Mouse (Mus musculus) midbrain, embryonic 14.5 days (tissue): ENCODE data around the gene Trf. TPM values are rescaled to one million over a fixed set of nuclear protein-coding genes. Genes with fewer than 3 reads are reported as not detected.

Source experiments
- ATAC-seq: fragments of 200-750 bp; cut with Nextera tagmentation; 2 replicates; pipeline ENCODE4 v1.8.0; 2017; ENCODE audit warnings: moderate number of reproducible peaks, moderate library complexity; ENCODE audit not compliant: low FRiP score, low TSS enrichment
- DNase-seq: peaks from one replicate; pipeline ENCODE4 v3.0.0-alpha.2; 2015
- H3K27ac ChIP-seq: fragments of 300-500 bp; sonication (generic); replicated peaks from 2 replicates; pipeline ENCODE4 v1.5.1; 2014; ENCODE audit warnings: mild to moderate bottlenecking, low read depth, low read length, moderate library complexity
- H3K27me3 ChIP-seq: fragments of 300-500 bp; sonication (generic); 2 replicates; pipeline ENCODE4 v1.6.1; 2014; ENCODE audit warnings: low read length, control low read depth, mixed read lengths; ENCODE audit not compliant: control insufficient read depth, insufficient read depth
- H3K36me3 ChIP-seq: fragments of 300-500 bp; sonication (generic); 2 replicates; pipeline ENCODE4 v1.6.1; 2014; ENCODE audit warnings: low read length, control low read depth; ENCODE audit not compliant: control insufficient read depth, insufficient read depth
- H3K4me1 ChIP-seq: fragments of 300-500 bp; sonication (generic); 2 replicates; pipeline ENCODE4 v1.6.1; 2014; ENCODE audit warnings: mild to moderate bottlenecking, antibody characterized with exemption, low read length, control low read depth; ENCODE audit not compliant: control insufficient read depth, insufficient read depth
- H3K4me2 ChIP-seq: fragments of 300-500 bp; sonication (generic); 2 replicates; pipeline ENCODE4 v1.6.1; 2014; ENCODE audit warnings: mild to moderate bottlenecking, low read length, moderate library complexity
- H3K4me3 ChIP-seq: fragments of 300-500 bp; sonication (generic); replicated peaks from 2 replicates; pipeline ENCODE4 v1.5.1; 2014; ENCODE audit warnings: low read depth, low read length
- H3K9ac ChIP-seq: fragments of 300-500 bp; sonication (generic); replicated peaks from 2 replicates; pipeline ENCODE4 v1.6.1; 2014; ENCODE audit warnings: mild to moderate bottlenecking, low read length, moderate library complexity
- H3K9me3 ChIP-seq: fragments of 300-500 bp; sonication (generic); 2 replicates; pipeline ENCODE4 v1.6.1; 2016; ENCODE audit warnings: low read length, control low read depth, mixed read lengths; ENCODE audit not compliant: control insufficient read depth
- WGBS: fragments of 180-500 bp; shearing (Covaris S2); extraction: QIAGEN DNeasy Blood & Tissue Kit; methylation state at CpG from one replicate; pipeline ENCODE4 v1.1.7; 2014; 5-methylcytosine and 5-hydroxymethylcytosine counted together
- polyA plus RNA-seq: library from polyadenylated mRNA; unstranded; fragments of >200 nt; fragmentation: Nextera tagmentation; extraction: Ambion mirVana; gene quantifications from 2 replicates; pipeline ENCODE4 v1.2.1, GENCODE M21; 2014

Gene Trf
- polyA plus RNA-seq, 1 experiment from 2014 or later, result 30.6 TPM

GRCm38 (mm10) chr9:103212654-103213420 lies 17.4 kb downstream of the Trf start:
- Histone ChIP-seq H3K36me3 (no peaks in the 10 kb centered on the region), H3K4me3 (no peak overlapping the region), H3K4me2 (no peak overlapping the region), H3K9me3 (no peaks in the 10 kb centered on the region), H3K27ac (no peak overlapping the region), H3K9ac (no peak overlapping the region), H3K27me3 (no peaks in the 10 kb centered on the region), H3K4me1 (no peaks in the 10 kb centered on the region)
- 84% methylated on average over 28 of the region's 28 CpGs for WGBS
- DNase-seq (peak; percentile 27), ATAC-seq (no peak)

- Histone ChIP-seq H3K36me3 (no peaks in the 10 kb centered on the region), H3K9ac (no peak overlapping the region), H3K9me3 (no peaks in the 10 kb centered on the region), H3K4me1 (no peaks in the 10 kb centered on the region), H3K4me2 (no peak overlapping the region), H3K27ac (no peak overlapping the region), H3K4me3 (no peak overlapping the region), H3K27me3 (no peaks in the 10 kb centered on the region)
- 45% methylated on average over 6 of the region's 6 CpGs for WGBS
- DNase-seq (no peak), ATAC-seq (no peak)
Observed at GRCm38 (mm10) chr9:103208802-103209423, 21.3 kb downstream of the Trf start.

- Histone ChIP-seq H3K9me3 (no peaks in the 10 kb centered on the region), H3K4me3 (no peak overlapping the region), H3K4me1 (no peaks in the 10 kb centered on the region), H3K4me2 (peak overlapping the region; percentile 45), H3K9ac (no peak overlapping the region), H3K36me3 (no peaks in the 10 kb centered on the region), H3K27ac (no peak overlapping the region), H3K27me3 (no peaks in the 10 kb centered on the region)
- WGBS, result 9% methylated on average over 16 of the region's 16 CpGs
- DNase-seq, result peak; percentile 86
- peak; percentile 71; the same call in 1 of the 2 replicates for ATAC-seq
Observed at GRCm38 (mm10) chr9:103207846-103208245, 22.4 kb downstream of the Trf start.

GRCm38 (mm10) chr9:103205786-103206185 lies 24.5 kb downstream of the Trf start:
- Histone ChIP-seq H3K27ac (no peak overlapping the region), H3K4me3 (no peak overlapping the region), H3K4me1 (peaks cover 4% of the 10 kb centered on the region; the same call in 1 of the 2 replicates), H3K27me3 (no peaks in the 10 kb centered on the region), H3K9me3 (no peaks in the 10 kb centered on the region), H3K4me2 (no peak overlapping the region), H3K9ac (no peak overlapping the region), H3K36me3 (no peaks in the 10 kb centered on the region)
- no peak for ATAC-seq
- DNase-seq, result no peak
- 84% methylated on average over 5 of the region's 5 CpGs for WGBS

GRCm38 (mm10) chr9:103201561-103202260 lies 28.5 kb downstream of the Trf start, which contains the start of gene Srprb:
TSS of gene Srprb (minus strand) at chr9:103202137.
- Histone ChIP-seq H3K36me3 (peaks cover 22% of the 10 kb centered on the region), H3K27ac (peak within 1 kb of the TSS; percentile 79), H3K4me3 (peak within 1 kb of the TSS; percentile 80), H3K4me2 (peak within 1 kb of the TSS; percentile 63), H3K4me1 (peaks cover 4% of the 10 kb centered on the region; the same call in 1 of the 2 replicates), H3K9ac (peak within 1 kb of the TSS; percentile 66), H3K9me3 (no peaks in the 10 kb centered on the region), H3K27me3 (no peaks in the 10 kb centered on the region)
- ATAC-seq (peak; percentile 97), DNase-seq (peak; percentile 98)
- under 1% methylated on average over 45 of the region's 45 CpGs for WGBS

GRCm38 (mm10) chr9:103188416-103188815 lies 41.8 kb downstream of the Trf start:
- no peak overlapping the region for H3K27ac ChIP-seq
- WGBS, result 79% methylated on average over 4 of the region's 4 CpGs
- H3K4me1 ChIP-seq, result no peaks in the 10 kb centered on the region
- no peak overlapping the region for H3K9ac ChIP-seq
- no peak for DNase-seq
- H3K4me2 ChIP-seq, result no peak overlapping the region
- no peaks in the 10 kb centered on the region for H3K27me3 ChIP-seq
- no peak for ATAC-seq
- H3K4me3 ChIP-seq, result no peak overlapping the region
- peaks cover 55% of the 10 kb centered on the region for H3K36me3 ChIP-seq
- no peaks in the 10 kb centered on the region for H3K9me3 ChIP-seq

GRCm38 (mm10) chr9:103186747-103187146 lies 43.5 kb downstream of the Trf start:
- H3K9ac ChIP-seq, result no peak overlapping the region
- no peak overlapping the region for H3K4me3 ChIP-seq
- WGBS, result 75% methylated on average over 9 of the region's 9 CpGs
- H3K27me3 ChIP-seq, result no peaks in the 10 kb centered on the region
- peaks cover 61% of the 10 kb centered on the region for H3K36me3 ChIP-seq
- no peaks in the 10 kb centered on the region for H3K4me1 ChIP-seq
- no peak for DNase-seq
- no peak for ATAC-seq
- H3K4me2 ChIP-seq, result no peak overlapping the region
- H3K27ac ChIP-seq, result no peak overlapping the region
- H3K9me3 ChIP-seq, result no peaks in the 10 kb centered on the region

GRCm38 (mm10) chr9:103185946-103186345 lies 44.3 kb downstream of the Trf start:
- Histone ChIP-seq H3K27me3 (no peaks in the 10 kb centered on the region), H3K4me3 (no peak overlapping the region), H3K9me3 (no peaks in the 10 kb centered on the region), H3K4me2 (no peak overlapping the region), H3K27ac (no peak overlapping the region), H3K4me1 (0 out of 2 replicates have a peak, but pooled peaks cover 3% of the 10 kb centered on the region), H3K36me3 (peaks cover 54% of the 10 kb centered on the region), H3K9ac (no peak overlapping the region)
- 95% methylated on average over 8 of the region's 8 CpGs for WGBS
- ATAC-seq, result no peak
- DNase-seq, result no peak
